Mouse (Mus musculus) myocyte (in vitro differentiated cells): ENCODE measurements around the gene Micu1.

ENCODE experiments used
- E2F4 ChIP-seq: IDR thresholded peaks from one replicate; pipeline ENCODE4 v1.6.1; 2011; ENCODE audit warnings: mild to moderate bottlenecking, control low read depth, moderate library complexity; ENCODE audit not compliant: insufficient read depth
- POLR2A ChIP-seq: IDR thresholded peaks from one replicate; pipeline ENCODE4 v1.6.1; 2011; ENCODE audit warnings: low read depth, mild to moderate bottlenecking, control low read depth, moderate library complexity; ENCODE audit not compliant: insufficient read length

GRCm38 (mm10) chr10:59837490-59837889, 135.2 kb downstream of the Micu1 start:
- TF ChIP-seq POLR2A = no peak
- TF ChIP-seq E2F4 = no peak
